Mouse (Mus musculus) kidney, embryonic 14.5 days (tissue): ENCODE measurements around the gene Snca. TPM values are rescaled to one million over a fixed set of nuclear protein-coding genes. Genes with fewer than 3 reads are reported as not detected.

Experiments used
- ATAC-seq: fragments of 200-750 bp; cut with Nextera tagmentation; 2 replicates; pipeline ENCODE4 v1.8.0; 2017; ENCODE audit warnings: moderate number of reproducible peaks, mild to moderate bottlenecking, moderate TSS enrichment, moderate library complexity; ENCODE audit not compliant: low FRiP score, low TSS enrichment
- H3K27ac ChIP-seq: fragments of 300-500 bp; sonication (generic); 2 replicates; pipeline ENCODE4 v1.5.1; 2014; ENCODE audit warnings: low read depth, mild to moderate bottlenecking, low read length, moderate library complexity, mixed read lengths
- H3K27me3 ChIP-seq: fragments of 300-500 bp; sonication (generic); 2 replicates; pipeline ENCODE4 v1.6.1; 2014; ENCODE audit warnings: mild to moderate bottlenecking, low read length; ENCODE audit not compliant: control insufficient read depth, insufficient read depth
- H3K36me3 ChIP-seq: fragments of 300-500 bp; sonication (generic); 2 replicates; pipeline ENCODE4 v1.6.1; 2014; ENCODE audit warnings: low read length, mixed read lengths; ENCODE audit not compliant: control insufficient read depth, insufficient read depth
- H3K4me1 ChIP-seq: fragments of 300-500 bp; sonication (generic); 2 replicates; pipeline ENCODE4 v1.6.1; 2014; ENCODE audit warnings: low read length, mixed read lengths; ENCODE audit not compliant: control insufficient read depth, insufficient read depth
- H3K4me2 ChIP-seq: fragments of 300-500 bp; sonication (generic); replicated peaks from 2 replicates; pipeline ENCODE4 v1.6.1; 2014; ENCODE audit warnings: low read depth, mild to moderate bottlenecking, low read length
- H3K4me3 ChIP-seq: fragments of 300-500 bp; sonication (generic); 2 replicates; pipeline ENCODE4 v1.5.1; 2014; ENCODE audit warnings: mild to moderate bottlenecking, low read length
- H3K9ac ChIP-seq: fragments of 300-500 bp; sonication (generic); 2 replicates; pipeline ENCODE4 v1.6.1; 2014; ENCODE audit warnings: low read depth, mild to moderate bottlenecking, low read length, moderate library complexity
- H3K9me3 ChIP-seq: fragments of 300-500 bp; sonication (generic); 2 replicates; pipeline ENCODE4 v1.6.1; 2016; ENCODE audit warnings: low read length; ENCODE audit not compliant: control insufficient read depth
- WGBS: fragments of 180-500 bp; shearing (Covaris S2); extraction: QIAGEN DNeasy Blood & Tissue Kit; methylation state at CpG from one replicate; pipeline ENCODE4 v1.1.7; 2014; 5-methylcytosine and 5-hydroxymethylcytosine counted together
- polyA plus RNA-seq: library from polyadenylated mRNA; unstranded; fragments of >200 nt; fragmentation: Nextera tagmentation; extraction: Ambion mirVana; gene quantifications from 2 replicates; pipeline ENCODE4 v1.2.1, GENCODE M21; 2014

The Snca gene
- polyA plus RNA-seq, 1 experiment from 2014 or later: 17.2 TPM

GRCm38 (mm10) chr6:60798266-60798665 lies 31.4 kb downstream of the Snca start:
- no peak overlapping the region for H3K4me2 ChIP-seq
- no peaks in the 10 kb centered on the region for H3K9me3 ChIP-seq
- H3K27me3 ChIP-seq: no peaks in the 10 kb centered on the region
- H3K36me3 ChIP-seq: no peaks in the 10 kb centered on the region
- no peak for ATAC-seq
- H3K27ac ChIP-seq: no peak overlapping the region
- H3K4me1 ChIP-seq: no peaks in the 10 kb centered on the region
- no peak overlapping the region for H3K4me3 ChIP-seq
- 93% methylated on average over 1 of the region's 1 CpGs for WGBS
- H3K9ac ChIP-seq: no peak overlapping the region

- Histone ChIP-seq H3K36me3 (no peaks in the 10 kb centered on the region), H3K4me2 (no peak overlapping the region), H3K27ac (no peak overlapping the region), H3K27me3 (no peaks in the 10 kb centered on the region), H3K9me3 (no peaks in the 10 kb centered on the region), H3K9ac (no peak overlapping the region), H3K4me1 (no peaks in the 10 kb centered on the region), H3K4me3 (no peak overlapping the region)
- WGBS: 87% methylated on average over 3 of the region's 3 CpGs
- ATAC-seq: no peak
Measured at GRCm38 (mm10) chr6:60793659-60794365, 35.8 kb downstream of the Snca start.

GRCm38 (mm10) chr6:60786955-60787354 lies 42.7 kb downstream of the Snca start:
- no peaks in the 10 kb centered on the region for H3K9me3 ChIP-seq
- no peak for ATAC-seq
- no peaks in the 10 kb centered on the region for H3K27me3 ChIP-seq
- no peaks in the 10 kb centered on the region for H3K36me3 ChIP-seq
- no peak overlapping the region for H3K9ac ChIP-seq
- 95% methylated on average over 1 of the region's 1 CpGs for WGBS
- H3K27ac ChIP-seq: no peak overlapping the region
- no peak overlapping the region for H3K4me2 ChIP-seq
- no peaks in the 10 kb centered on the region for H3K4me1 ChIP-seq
- no peak overlapping the region for H3K4me3 ChIP-seq

- no peak overlapping the region for H3K27ac ChIP-seq
- no peak overlapping the region for H3K4me3 ChIP-seq
- H3K36me3 ChIP-seq: no peaks in the 10 kb centered on the region
- no peaks in the 10 kb centered on the region for H3K27me3 ChIP-seq
- no peak for ATAC-seq
- H3K4me2 ChIP-seq: no peak overlapping the region
- H3K9ac ChIP-seq: no peak overlapping the region
- 92% methylated on average over 1 of the region's 1 CpGs for WGBS
- no peaks in the 10 kb centered on the region for H3K4me1 ChIP-seq
- no peaks in the 10 kb centered on the region for H3K9me3 ChIP-seq
Measured at GRCm38 (mm10) chr6:60771899-60772298, 57.8 kb downstream of the Snca start.

- 84% methylated on average over 3 of the region's 3 CpGs for WGBS
- no peak overlapping the region for H3K9ac ChIP-seq
- H3K4me1 ChIP-seq: no peaks in the 10 kb centered on the region
- H3K4me2 ChIP-seq: no peak overlapping the region
- no peaks in the 10 kb centered on the region for H3K36me3 ChIP-seq
- H3K4me3 ChIP-seq: no peak overlapping the region
- no peaks in the 10 kb centered on the region for H3K9me3 ChIP-seq
- ATAC-seq: no peak
- H3K27ac ChIP-seq: no peak overlapping the region
- no peaks in the 10 kb centered on the region for H3K27me3 ChIP-seq
Measured at GRCm38 (mm10) chr6:60765696-60766095, 64.0 kb downstream of the Snca start.

- H3K27me3 ChIP-seq: no peaks in the 10 kb centered on the region
- H3K9me3 ChIP-seq: no peaks in the 10 kb centered on the region
- no peak overlapping the region for H3K4me2 ChIP-seq
- WGBS: 87% methylated on average over 4 of the region's 4 CpGs
- no peaks in the 10 kb centered on the region for H3K4me1 ChIP-seq
- no peak overlapping the region for H3K9ac ChIP-seq
- H3K36me3 ChIP-seq: no peaks in the 10 kb centered on the region
- no peak overlapping the region for H3K4me3 ChIP-seq
- ATAC-seq: no peak
- H3K27ac ChIP-seq: no peak overlapping the region
Measured at GRCm38 (mm10) chr6:60762864-60763263, 66.8 kb downstream of the Snca start.

- WGBS: 20% methylated on average over 2 of the region's 2 CpGs
- Histone ChIP-seq H3K9me3 (no peaks in the 10 kb centered on the region), H3K36me3 (no peaks in the 10 kb centered on the region), H3K27me3 (no peaks in the 10 kb centered on the region), H3K9ac (no peak overlapping the region), H3K4me2 (no peak overlapping the region), H3K27ac (no peak overlapping the region), H3K4me3 (no peak overlapping the region), H3K4me1 (no peaks in the 10 kb centered on the region)
- ATAC-seq: no peak
Measured at GRCm38 (mm10) chr6:60761710-60762109, 67.9 kb downstream of the Snca start.

- Histone ChIP-seq H3K27ac (no peak overlapping the region), H3K9ac (no peak overlapping the region), H3K27me3 (no peaks in the 10 kb centered on the region), H3K36me3 (no peaks in the 10 kb centered on the region), H3K9me3 (no peaks in the 10 kb centered on the region), H3K4me2 (no peak overlapping the region), H3K4me1 (no peaks in the 10 kb centered on the region), H3K4me3 (no peak overlapping the region)
- no peak for ATAC-seq
- WGBS: 82% methylated on average over 1 of the region's 1 CpGs
Measured at GRCm38 (mm10) chr6:60754975-60755374, 74.7 kb downstream of the Snca start.

- Histone ChIP-seq H3K27ac (no peak overlapping the region), H3K9me3 (no peaks in the 10 kb centered on the region), H3K4me3 (no peak overlapping the region), H3K4me1 (no peaks in the 10 kb centered on the region), H3K9ac (no peak overlapping the region), H3K36me3 (no peaks in the 10 kb centered on the region), H3K4me2 (no peak overlapping the region), H3K27me3 (no peaks in the 10 kb centered on the region)
- peak; percentile 43; the same call in 1 of the 2 replicates for ATAC-seq
Measured at GRCm38 (mm10) chr6:60745965-60746364, 83.7 kb downstream of the Snca start.
